Mouse (Mus musculus) kidney, postnatal 25 days (tissue): ENCODE measurements around the gene Actr1a.
A peak's percentile ranks its signal among the peaks of the same experiment; 100 is the strongest.

Experiments
- DNase-seq, 2 experiments: peaks; one replicate each; pipeline ENCODE4 v3.0.0; 2021; ENCODE audit warnings: mixed read lengths in 2 of 2

Gene Actr1a

GRCm38 (mm10) chr19:46399372-46399771, 3.8 kb upstream of the Actr1a start:
- peak; percentile 39 to 71 for DNase-seq

- no peak for DNase-seq
Observed at GRCm38 (mm10) chr19:46398401-46398800, 2.9 kb upstream of the Actr1a start.

GRCm38 (mm10) chr19:46397436-46398001, 2.0 kb upstream of the Actr1a start:
- peak; percentile 30 to 54 for DNase-seq

- peak; percentile 98 to 99 for DNase-seq
Observed at GRCm38 (mm10) chr19:46396686-46397435, 1.3 kb upstream of the Actr1a start, which contains the start of gene Sufu. Gene Sufu (plus strand): TSS chr19:46396896.

- no peak for DNase-seq
Observed at GRCm38 (mm10) chr19:46396109-46396508, 561 bp upstream of the Actr1a start.

GRCm38 (mm10) chr19:46394712-46395108, 838 bp downstream of the Actr1a start:
- DNase-seq: no peak

- peak in 1 of 2 experiments; percentile 68 for DNase-seq
Observed at GRCm38 (mm10) chr19:46392018-46392417, 3.5 kb downstream of the Actr1a start.

- DNase-seq: peak in 1 of 2 experiments; percentile 35
Observed at GRCm38 (mm10) chr19:46389872-46390271, 5.7 kb downstream of the Actr1a start.

GRCm38 (mm10) chr19:46382275-46382674, 13.3 kb downstream of the Actr1a start:
- peak; percentile 52 to 85 for DNase-seq

- DNase-seq: no peak
Observed at GRCm38 (mm10) chr19:46375891-46376290, 19.7 kb downstream of the Actr1a start.

GRCm38 (mm10) chr19:46375489-46375888, 20.1 kb downstream of the Actr1a start:
- no peak for DNase-seq

- no peak for DNase-seq
Observed at GRCm38 (mm10) chr19:46374477-46375088, 21.0 kb downstream of the Actr1a start.

- peak; percentile 74 to 82 for DNase-seq
Observed at GRCm38 (mm10) chr19:46369204-46369603, 26.3 kb downstream of the Actr1a start.

- DNase-seq: no peak
Observed at GRCm38 (mm10) chr19:46367798-46368590, 27.6 kb downstream of the Actr1a start.

- DNase-seq: no peak
Observed at GRCm38 (mm10) chr19:46363294-46364009, 32.1 kb downstream of the Actr1a start.

- DNase-seq: no peak
Observed at GRCm38 (mm10) chr19:46362104-46362503, 33.4 kb downstream of the Actr1a start.

GRCm38 (mm10) chr19:46358381-46358780, 37.2 kb downstream of the Actr1a start:
- no peak for DNase-seq

GRCm38 (mm10) chr19:46357344-46358280, 37.9 kb downstream of the Actr1a start:
- no peak for DNase-seq

- peak; percentile 91 to 96 for DNase-seq
Observed at GRCm38 (mm10) chr19:46356701-46357138, 38.8 kb downstream of the Actr1a start.

GRCm38 (mm10) chr19:46350168-46350932, 45.2 kb downstream of the Actr1a start, which contains the start of gene 2310034G01Rik:
Gene 2310034G01Rik (minus strand): TSS chr19:46350302.
- DNase-seq: no peak
